Comparison of ENCODE assay signal across 7 mouse cellular contexts in genomic region chr12:84819236-84820168, GRCm38 (mm10). TPM values are rescaled to one million over a fixed set of nuclear protein-coding genes. Genes with fewer than 3 reads are reported as not detected.
DNase-seq lines count a peak whose midpoint lies in the region; ATAC-seq and TF ChIP-seq lines count a peak whose summit lies in the region.

No protein-coding gene starts in this region.

- no peak overlapping the region for H3K27ac ChIP-seq in stomach, embryonic 15.5 days
- H3K27ac ChIP-seq in stomach, postnatal 0 days (replicated peaks): no peak overlapping the region

- no peak for TF ChIP-seq CTCF in stomach, postnatal 0 days (IDR thresholded peaks at IDR 0.05; ENCODE audit: low read depth)

- no peaks in the 10 kb centered on the region for H3K36me3 ChIP-seq in stomach, embryonic 15.5 days
- no peaks in the 10 kb centered on the region for H3K36me3 ChIP-seq in stomach, postnatal 0 days (ENCODE audit: control insufficient read depth, insufficient read depth, low read length)

- no peak for DNase-seq in stomach, postnatal 0 days (ENCODE audit: low spot score)
- peak; percentile 55 for DNase-seq in left cerebral cortex, postnatal 4 days
- DNase-seq in yolk sac, embryonic 10.5 days (ENCODE audit: low spot score): peak; percentile 10
- no peak for DNase-seq in adrenal gland, adult 18-20 months (ENCODE audit: low spot score in 2 of 2)

- H3K4me1 ChIP-seq in stomach, embryonic 15.5 days: no peaks in the 10 kb centered on the region
- H3K4me1 ChIP-seq in stomach, postnatal 0 days (replicated peaks; ENCODE audit: control insufficient read depth, insufficient read depth): no peaks in the 10 kb centered on the region

- H3K9me3 ChIP-seq in stomach, embryonic 15.5 days: no peaks in the 10 kb centered on the region
- H3K9me3 ChIP-seq in stomach, postnatal 0 days (ENCODE audit: control insufficient read depth, low read length): no peaks in the 10 kb centered on the region

- no peaks in the 10 kb centered on the region for H3K27me3 ChIP-seq in stomach, embryonic 15.5 days (replicated peaks)
- H3K27me3 ChIP-seq in stomach, postnatal 0 days (ENCODE audit: control insufficient read depth, insufficient read depth, low read length): no peaks in the 10 kb centered on the region

- no peak overlapping the region for H3K4me2 ChIP-seq in stomach, embryonic 15.5 days
- H3K4me2 ChIP-seq in stomach, postnatal 0 days (replicated peaks; ENCODE audit: low read depth): no peak overlapping the region

- H3K9ac ChIP-seq in stomach, embryonic 15.5 days: no peak overlapping the region
- H3K9ac ChIP-seq in stomach, postnatal 0 days (ENCODE audit: low read length): no peak overlapping the region

- no peak overlapping the region for H3K4me3 ChIP-seq in stomach, embryonic 15.5 days (replicated peaks)
- no peak overlapping the region for H3K4me3 ChIP-seq in stomach, postnatal 0 days (ENCODE audit: low read depth, low read length)

- intact Hi-C loops in left cerebral cortex, postnatal 4 days (cut with DNase I): no loop called here

- WGBS in stomach, embryonic 15.5 days: 83% methylated on average over 13 of the region's 13 CpGs
- WGBS in stomach, postnatal 0 days: 84% methylated on average over 13 of the region's 13 CpGs

- peak; percentile 83; the same call in 1 of the 2 replicates for ATAC-seq in stomach, embryonic 15.5 days (ENCODE audit: insufficient read depth, low FRiP score, low read depth)
- no peak for ATAC-seq in stomach, postnatal 0 days (ENCODE audit: low FRiP score, low TSS enrichment)
- peak; percentile 93 for ATAC-seq in erythroid progenitor cell, adult 5-6 weeks (replicated peaks; ENCODE audit: low FRiP score, poor library complexity, severe bottlenecking)
- no peak for ATAC-seq in granulocyte monocyte progenitor cell, adult 5-6 weeks (replicated peaks; ENCODE audit: poor library complexity, severe bottlenecking)

- no peak for TF ChIP-seq EP300 in stomach, postnatal 0 days (optimal IDR thresholded peaks at IDR 0.05)

RNA-seq across cellular contexts. Expression of gene Isca2, which starts 46.5 kb away (rescaled TPM):
- polyA plus RNA-seq in stomach, embryonic 15.5 days (2015; fragmentation: Nextera tagmentation; extraction: Ambion mirVana): 119 and 125 TPM in 2 replicates
- 73.0 and 75.2 TPM in 2 replicates for polyA plus RNA-seq in stomach, postnatal 0 days (2015; fragmentation: Nextera tagmentation; extraction: Ambion mirVana)
- 254 and 272 TPM in 2 replicates for total RNA-seq in erythroid progenitor cell, adult 5-6 weeks (2015; ENCODE audit: low replicate concordance)
- total RNA-seq in erythroid progenitor cell, adult 5-6 weeks (2017; ENCODE audit: low replicate concordance): 80.6 and 121 TPM in 2 replicates
- 10 to 100 TPM; 40.8 to 43.3 TPM for total RNA-seq in left cerebral cortex, postnatal 4 days (2021)
- 10 to 100 TPM; 65.2 to 77.7 TPM for total RNA-seq in adrenal gland, adult 18-20 months (2021)
- 81.7 and 107 TPM in 2 replicates for total RNA-seq in granulocyte monocyte progenitor cell, adult 5-6 weeks (2014; fragmentation: Nextera tagmentation)
- 58.6 and 66.2 TPM in 2 replicates for total RNA-seq in granulocyte monocyte progenitor cell, adult 5-6 weeks (2017)

RNA-seq across cellular contexts. Expression of gene Npc2, which starts 46.5 kb away (rescaled TPM):
- 62.1 and 67.8 TPM in 2 replicates for polyA plus RNA-seq in stomach, embryonic 15.5 days (2015; fragmentation: Nextera tagmentation; extraction: Ambion mirVana)
- 49.0 and 49.4 TPM in 2 replicates for polyA plus RNA-seq in stomach, postnatal 0 days (2015; fragmentation: Nextera tagmentation; extraction: Ambion mirVana)
- 42.5 and 44.9 TPM in 2 replicates for total RNA-seq in erythroid progenitor cell, adult 5-6 weeks (2015; ENCODE audit: low replicate concordance)
- 19.3 and 22.6 TPM in 2 replicates for total RNA-seq in erythroid progenitor cell, adult 5-6 weeks (2017; ENCODE audit: low replicate concordance)
- total RNA-seq in left cerebral cortex, postnatal 4 days (2021): 10 to 100 TPM; 35.4 to 35.7 TPM
- 100 to 1,000 TPM in 1 of 2 experiments, 10 to 100 TPM in 1; 83.8 to 128 TPM for total RNA-seq in adrenal gland, adult 18-20 months (2021)
- 127 and 145 TPM in 2 replicates for total RNA-seq in granulocyte monocyte progenitor cell, adult 5-6 weeks (2014; fragmentation: Nextera tagmentation)
- total RNA-seq in granulocyte monocyte progenitor cell, adult 5-6 weeks (2017): 85.9 and 86.0 TPM in 2 replicates

RNA-seq across cellular contexts. Expression of gene Ltbp2, which starts 56.8 kb away (rescaled TPM):
- 0.75 and 1.2 TPM in 2 replicates for polyA plus RNA-seq in stomach, embryonic 15.5 days (2015; fragmentation: Nextera tagmentation; extraction: Ambion mirVana)
- polyA plus RNA-seq in stomach, postnatal 0 days (2015; fragmentation: Nextera tagmentation; extraction: Ambion mirVana): 1.3 and 1.4 TPM in 2 replicates
- 1.3 TPM in 1 of 2 replicates, not detected in the other for total RNA-seq in erythroid progenitor cell, adult 5-6 weeks (2015; ENCODE audit: low replicate concordance)
- total RNA-seq in erythroid progenitor cell, adult 5-6 weeks (2017; ENCODE audit: low replicate concordance): 0.77 and 3.3 TPM in 2 replicates
- total RNA-seq in left cerebral cortex, postnatal 4 days (2021): under 1 TPM; 0.42 to 0.54 TPM
- 10 to 100 TPM in 1 of 2 experiments, 1 to 10 TPM in 1; 5.7 to 15.7 TPM for total RNA-seq in adrenal gland, adult 18-20 months (2021)
- total RNA-seq in granulocyte monocyte progenitor cell, adult 5-6 weeks (2014; fragmentation: Nextera tagmentation): not detected in 2 replicates
- total RNA-seq in granulocyte monocyte progenitor cell, adult 5-6 weeks (2017): not detected in 2 replicates

Comparison
In these comparisons a context has a peak if more than half of its experiments do, and no peak if none do; other contexts are left out.
1. ATAC-seq: peak in stomach, embryonic 15.5 days (single experiment) and erythroid progenitor cell, adult 5-6 weeks (single experiment); none in stomach, postnatal 0 days (single experiment) and granulocyte monocyte progenitor cell, adult 5-6 weeks (single experiment).
2. DNase-seq: peak in left cerebral cortex, postnatal 4 days (single experiment) and yolk sac, embryonic 10.5 days (single experiment); none in stomach, postnatal 0 days (single experiment) and adrenal gland, adult 18-20 months (0 of 2).